Mouse (Mus musculus) B cell, adult (primary cell): ENCODE results near the gene Gm11042. TPM values are rescaled to one million over a fixed set of nuclear protein-coding genes. Genes with fewer than 3 reads are reported as not detected.

Source experiments
- total RNA-seq: library from RNA; stranded (reverse); gene quantifications from 4 replicates; pipeline ENCODE4 v1.2.4, GENCODE M21; 2023; ENCODE audit not compliant: inconsistent age

Gm11042 gene
- not detected in 4 replicates for total RNA-seq

DNA sequence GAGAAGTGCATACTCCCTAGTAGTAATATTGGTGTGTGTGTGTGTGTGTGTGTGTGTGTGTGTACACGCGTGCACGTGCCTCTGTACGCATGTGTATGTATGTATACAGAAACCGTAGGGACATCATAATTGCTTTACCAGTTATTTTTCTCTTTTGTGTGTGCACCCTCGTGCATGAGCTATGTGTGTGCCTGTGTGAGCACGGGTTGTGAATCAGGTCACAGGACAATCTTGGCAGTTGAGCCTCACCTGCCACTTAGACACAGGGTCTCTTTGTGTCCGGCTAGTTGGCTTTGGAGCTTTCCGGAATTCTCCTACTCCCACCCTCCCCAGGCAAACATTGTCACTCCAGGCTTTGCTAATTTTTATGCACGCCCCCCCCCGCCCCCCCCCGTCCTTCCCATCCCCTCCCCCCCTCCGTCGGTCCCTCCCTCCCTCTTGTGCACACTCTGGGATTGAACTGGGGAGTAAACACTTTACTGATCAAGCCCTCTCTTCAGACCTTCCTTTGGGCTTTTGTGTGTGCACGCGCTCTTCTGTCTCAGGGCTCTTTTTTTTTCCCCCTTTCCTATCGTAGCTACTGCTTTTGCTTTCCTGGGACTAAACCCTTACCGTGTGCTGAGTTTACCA is at the start of gene Gm11042:
Gene Gm11042, minus strand, starts transcription at position 51 of the 630 bp plus-strand sequence.

